Mouse (Mus musculus) urinary bladder, postnatal 14 days (tissue): ENCODE data around the gene Per1.

ENCODE experiments used
- DNase-seq: peaks from one replicate; pipeline ENCODE4 v3.0.0; 2021; ENCODE audit warnings: low spot score

The Per1 gene

GRCm38 (mm10) chr11:69064259-69065133 lies 30.5 kb upstream of the Per1 start:
- no peak for DNase-seq

GRCm38 (mm10) chr11:69065394-69065925 lies 29.6 kb upstream of the Per1 start:
- no peak for DNase-seq

- no peak for DNase-seq
Observed at GRCm38 (mm10) chr11:69066163-69066861, 28.7 kb upstream of the Per1 start.

GRCm38 (mm10) chr11:69066956-69067355 lies 28.1 kb upstream of the Per1 start:
- peak; percentile 89 for DNase-seq

DNA sequence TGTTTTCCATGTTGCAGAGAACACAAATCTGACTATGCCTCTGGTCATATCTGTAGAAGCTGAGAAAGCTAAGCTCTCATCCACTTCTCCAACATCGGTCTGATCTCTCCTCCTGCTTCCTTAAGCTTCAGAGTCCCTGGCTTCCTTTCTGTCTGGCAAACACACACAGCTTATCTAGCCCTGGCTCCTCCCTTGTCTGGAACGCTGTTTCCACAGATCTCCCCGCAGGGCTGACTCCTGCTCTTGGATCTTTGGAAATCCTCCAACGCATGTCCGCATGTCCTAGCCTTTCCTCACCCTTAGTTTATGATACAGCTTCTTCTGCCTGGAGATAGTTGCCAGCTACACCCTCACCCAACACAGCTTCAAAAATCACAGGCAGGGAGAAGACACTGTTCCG lies 27.4 kb upstream of the Per1 start:
- peak; percentile 59 for DNase-seq

GRCm38 (mm10) chr11:69070093-69070492 lies 24.9 kb upstream of the Per1 start:
- no peak for DNase-seq

GRCm38 (mm10) chr11:69070590-69071222 lies 24.3 kb upstream of the Per1 start, which contains the start of gene Tmem107:
Gene Tmem107, plus strand, starts transcription at chr11:69070806.
- peak; percentile 96 for DNase-seq

GRCm38 (mm10) chr11:69071262-69071661 lies 23.8 kb upstream of the Per1 start:
- no peak for DNase-seq

DNA sequence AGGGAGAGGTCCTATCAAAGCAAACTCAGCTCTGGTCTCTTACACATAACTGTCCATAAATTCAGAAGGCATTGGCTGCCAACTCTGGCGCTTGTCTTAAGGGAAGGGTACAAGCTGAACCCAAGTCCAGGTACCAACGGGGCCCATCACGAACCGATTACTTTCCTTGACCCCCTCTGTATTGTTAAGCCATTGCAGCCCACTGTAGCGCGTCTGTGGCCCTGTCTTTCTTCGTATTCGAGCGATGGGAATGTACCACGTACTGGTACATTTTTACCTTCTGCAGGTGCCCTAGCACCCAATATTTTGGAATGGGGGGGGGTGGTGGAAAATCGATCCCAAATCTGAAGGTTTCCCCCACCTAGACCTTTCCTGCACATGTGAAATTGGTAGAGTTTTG lies 22.8 kb upstream of the Per1 start:
- DNase-seq, result no peak

GRCm38 (mm10) chr11:69072666-69073064 lies 22.4 kb upstream of the Per1 start:
- no peak for DNase-seq

DNA sequence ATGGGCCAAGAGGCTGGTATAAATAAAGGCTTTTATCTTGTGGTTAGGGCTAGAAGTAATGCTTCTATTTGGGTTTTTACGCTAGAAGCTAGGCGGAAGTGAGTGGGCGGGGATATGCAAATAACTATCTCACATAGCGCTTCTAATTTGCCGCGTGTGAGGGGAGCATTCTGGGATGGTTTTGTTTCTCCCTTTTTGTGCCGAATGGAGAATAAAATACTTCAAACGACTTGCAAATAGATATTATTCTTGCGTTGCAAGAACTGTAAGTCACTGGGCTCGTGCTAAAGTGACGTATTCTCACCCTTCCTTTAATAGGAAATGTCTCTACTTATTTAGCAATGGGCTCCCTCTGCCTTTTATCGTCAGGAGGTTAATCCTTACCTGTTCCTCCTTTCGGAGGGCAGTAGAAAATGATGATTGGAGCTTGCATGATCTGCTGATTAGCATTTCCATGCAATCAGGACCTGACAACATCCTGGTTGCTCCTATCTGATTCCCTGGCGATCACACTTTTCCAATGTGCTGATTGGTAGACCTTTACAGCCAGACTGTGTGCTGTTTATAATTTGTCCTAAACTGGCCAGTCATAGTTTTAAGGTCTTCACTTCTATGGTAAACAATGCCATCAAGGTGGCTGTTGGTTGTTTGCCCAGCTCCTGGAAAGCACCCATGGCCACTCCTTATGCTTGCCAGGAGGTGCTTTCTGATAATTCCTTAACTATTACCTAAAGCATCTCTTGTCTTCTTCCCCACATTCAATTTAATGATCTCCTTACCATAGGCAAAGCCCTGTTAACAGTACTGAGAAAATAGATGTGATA lies 21.7 kb upstream of the Per1 start:
- peak; percentile 85 for DNase-seq

GRCm38 (mm10) chr11:69073951-69074775 lies 20.9 kb upstream of the Per1 start:
- no peak for DNase-seq

DNA sequence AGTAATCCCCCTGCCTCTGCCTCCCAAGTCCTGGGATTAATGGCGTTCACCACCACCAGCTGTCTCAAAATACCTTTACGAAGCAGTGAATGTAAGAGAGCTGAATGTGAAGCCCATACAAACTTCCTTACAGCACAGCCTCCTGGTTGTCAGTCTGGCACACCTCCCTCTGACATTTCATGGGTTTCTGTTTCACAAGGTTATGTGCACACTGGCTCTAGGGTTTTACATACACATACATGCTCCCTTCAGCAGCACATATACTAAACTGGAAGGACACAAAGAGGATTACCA lies 20.3 kb upstream of the Per1 start:
- DNase-seq, result no peak

GRCm38 (mm10) chr11:69075764-69076479 lies 19.1 kb upstream of the Per1 start:
- no peak for DNase-seq

DNA sequence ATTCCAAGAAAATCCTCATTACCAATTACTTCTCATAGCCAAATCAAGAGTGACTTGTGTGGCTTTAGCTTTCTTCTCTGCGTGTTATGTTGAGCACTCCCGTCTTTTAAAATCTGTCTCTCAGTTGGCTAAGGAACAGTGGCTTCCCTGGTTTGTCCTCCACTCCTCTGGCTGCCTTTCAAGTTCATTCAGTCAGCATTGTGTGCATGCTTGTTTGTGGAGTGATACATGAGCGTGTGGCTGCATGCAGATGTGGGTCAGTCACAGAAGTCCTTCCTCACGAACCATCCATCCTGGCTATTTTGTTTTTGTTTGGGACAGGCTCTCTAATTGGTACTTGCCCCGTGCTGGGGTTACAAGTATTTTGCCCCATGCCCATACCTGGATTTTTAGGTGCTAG lies 18.4 kb upstream of the Per1 start:
- DNase-seq, result no peak

DNA sequence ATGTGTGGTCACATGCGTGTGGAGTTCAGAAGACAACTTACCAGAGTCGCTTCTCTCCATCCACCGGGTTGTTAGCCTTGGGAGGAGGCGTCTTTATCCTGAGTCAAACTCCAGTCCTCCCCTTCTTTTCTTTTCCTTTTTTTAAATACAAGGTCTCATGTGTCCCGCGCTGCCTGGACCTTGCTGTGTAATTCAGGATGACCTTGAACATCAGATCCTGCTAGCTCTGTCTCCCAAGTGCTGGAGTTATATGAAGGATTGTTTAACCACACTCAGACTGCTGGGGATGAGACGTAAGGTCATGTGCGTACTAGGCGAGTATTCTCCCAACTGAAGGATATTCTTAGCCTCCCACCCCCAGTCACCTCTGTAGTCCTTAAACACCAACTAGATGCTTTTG lies 17.7 kb upstream of the Per1 start:
- DNase-seq, result no peak

DNA sequence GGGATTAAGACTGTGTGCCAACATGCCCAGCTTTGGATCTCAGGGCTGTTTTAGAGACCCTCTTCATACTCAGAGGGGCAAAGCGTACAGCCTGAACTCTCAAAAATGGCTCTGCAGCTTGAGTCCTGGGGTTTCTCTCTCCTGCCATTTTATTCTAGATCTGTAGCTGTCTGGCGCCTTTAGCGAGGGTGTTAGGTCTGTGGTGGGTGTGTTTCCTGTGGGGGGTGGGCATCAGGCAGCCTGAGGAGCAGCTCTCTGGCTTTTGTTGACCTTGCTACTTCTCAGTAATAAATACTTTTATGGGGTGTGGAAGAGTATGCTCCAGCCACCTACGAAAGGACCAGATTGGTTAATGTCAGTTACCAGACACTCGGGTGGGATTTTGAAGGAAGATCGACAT lies 17.0 kb upstream of the Per1 start:
- no peak for DNase-seq

DNA sequence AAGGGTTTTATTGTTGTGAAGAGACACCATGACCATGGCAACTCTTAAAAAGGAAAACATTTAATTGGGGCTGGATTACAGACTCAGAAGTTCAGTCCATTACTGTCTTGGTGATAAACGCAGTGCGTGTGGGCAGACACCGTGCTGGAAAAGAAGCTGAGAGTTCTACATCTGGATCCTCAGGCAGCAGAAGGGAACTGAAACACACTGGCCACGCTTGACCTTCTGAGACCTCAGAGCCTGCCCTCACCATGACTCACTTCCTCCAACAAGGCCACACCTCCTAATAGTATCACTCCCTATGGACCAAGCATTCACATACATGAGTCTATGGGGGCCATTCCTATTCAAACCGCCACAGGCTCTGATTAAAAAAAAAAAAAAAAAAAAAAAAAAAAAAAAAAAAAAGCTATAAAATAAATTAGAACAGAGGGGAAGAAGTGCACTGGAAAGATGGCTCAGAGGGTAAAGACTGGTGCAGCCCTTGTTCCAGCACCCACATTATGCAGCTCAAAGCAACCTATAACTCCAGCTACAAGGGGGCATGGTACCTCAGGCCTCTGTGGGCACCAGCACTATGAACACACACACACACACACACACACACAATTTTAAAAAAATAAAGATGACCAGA lies 16.1 kb upstream of the Per1 start:
- DNase-seq, result no peak

DNA sequence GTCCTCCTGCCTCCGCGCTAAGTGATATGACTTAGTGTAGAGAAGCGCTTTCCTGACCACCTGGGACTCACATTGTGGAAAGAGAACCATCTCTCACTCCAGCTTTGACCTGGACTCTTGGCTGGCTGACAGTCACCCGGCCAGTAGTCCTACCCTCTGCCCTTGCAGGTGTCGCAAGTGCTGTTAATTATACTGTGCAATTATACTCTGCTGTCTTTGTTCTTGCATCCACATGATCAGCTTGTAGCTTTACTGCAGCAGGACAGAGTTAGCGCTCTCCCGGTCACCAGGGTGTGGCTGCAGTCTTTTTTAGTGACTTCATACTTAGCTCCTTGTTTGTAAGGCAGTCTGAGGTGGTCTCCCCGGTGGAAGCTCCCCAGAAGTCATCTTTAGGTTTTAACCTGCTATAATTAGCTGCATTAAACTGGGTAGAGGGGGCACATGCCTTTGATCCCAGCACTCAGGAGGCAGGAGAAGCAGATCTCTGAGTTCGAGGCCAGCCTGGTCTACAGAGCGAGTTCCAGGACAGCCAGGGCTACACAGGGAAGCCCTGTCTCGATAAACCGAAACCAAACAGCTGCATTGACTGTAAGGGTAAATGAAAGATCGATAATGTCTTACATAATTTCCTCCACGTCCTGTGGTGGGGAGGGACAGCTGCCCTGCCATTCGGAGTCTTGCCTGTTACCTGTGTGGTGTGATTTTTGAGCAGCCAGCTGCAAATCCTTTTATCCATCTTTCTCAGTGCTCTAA lies 14.7 kb upstream of the Per1 start:
- DNase-seq, result no peak
